Mouse (Mus musculus) forebrain, embryonic 11.5 days (tissue): ENCODE measurements around the gene Selenok. TPM values are rescaled to one million over a fixed set of nuclear protein-coding genes. Genes with fewer than 3 reads are reported as not detected.

ENCODE experiments used
- ATAC-seq: fragments of 200-750 bp; cut with Nextera tagmentation; replicated peaks from 2 replicates; pipeline ENCODE4 v1.8.0; 2017; ENCODE audit warnings: moderate TSS enrichment; ENCODE audit not compliant: low FRiP score
- DNase-seq: peaks from one replicate; pipeline ENCODE4 v3.0.0-alpha.2; 2017; ENCODE audit warnings: low spot score
- H3K27ac ChIP-seq: fragments of 300-500 bp; sonication (generic); 2 replicates; pipeline ENCODE4 v1.5.1; 2014; ENCODE audit warnings: low read depth, low read length
- H3K27me3 ChIP-seq: fragments of 300-500 bp; sonication (generic); 2 replicates; pipeline ENCODE4 v1.6.1; 2014; ENCODE audit warnings: mild to moderate bottlenecking, low read length, mixed read lengths; ENCODE audit not compliant: control insufficient read depth, insufficient read depth
- H3K36me3 ChIP-seq: fragments of 300-500 bp; sonication (generic); 2 replicates; pipeline ENCODE4 v1.6.1; 2014; ENCODE audit warnings: mild to moderate bottlenecking, low read length, moderate library complexity, mixed read lengths; ENCODE audit not compliant: control insufficient read depth, insufficient read depth
- H3K4me1 ChIP-seq: fragments of 300-500 bp; sonication (generic); replicated peaks from 2 replicates; pipeline ENCODE4 v1.6.1; 2014; ENCODE audit warnings: low read length, mixed read lengths; ENCODE audit not compliant: control insufficient read depth, insufficient read depth
- H3K4me2 ChIP-seq: fragments of 300-500 bp; sonication (generic); 2 replicates; pipeline ENCODE4 v1.6.1; 2014; ENCODE audit warnings: low read depth, mild to moderate bottlenecking, low read length, moderate library complexity, mixed read lengths; ENCODE audit not compliant: severe bottlenecking
- H3K4me3 ChIP-seq: fragments of 300-500 bp; sonication (generic); 2 replicates; pipeline ENCODE4 v1.5.1; 2014; ENCODE audit warnings: low read depth, low read length
- H3K9ac ChIP-seq: fragments of 300-500 bp; sonication (generic); 2 replicates; pipeline ENCODE4 v1.6.1; 2014; ENCODE audit warnings: low read length
- H3K9me3 ChIP-seq: fragments of 300-500 bp; sonication (generic); 2 replicates; pipeline ENCODE4 v1.6.1; 2016; ENCODE audit warnings: low read length, mixed read lengths; ENCODE audit not compliant: control insufficient read depth
- WGBS: fragments of 180-500 bp; shearing (Covaris S2); extraction: QIAGEN DNeasy Blood & Tissue Kit; methylation state at CpG from one replicate; pipeline ENCODE4 v1.1.7; 2014; 5-methylcytosine and 5-hydroxymethylcytosine counted together
- polyA plus RNA-seq: library from polyadenylated mRNA; unstranded; fragments of >200 nt; fragmentation: Nextera tagmentation; extraction: Ambion mirVana; gene quantifications from 2 replicates; pipeline ENCODE4 v1.2.1, GENCODE M21; 2014

Selenok gene
- 230 and 249 TPM in 2 replicates for polyA plus RNA-seq

DNA sequence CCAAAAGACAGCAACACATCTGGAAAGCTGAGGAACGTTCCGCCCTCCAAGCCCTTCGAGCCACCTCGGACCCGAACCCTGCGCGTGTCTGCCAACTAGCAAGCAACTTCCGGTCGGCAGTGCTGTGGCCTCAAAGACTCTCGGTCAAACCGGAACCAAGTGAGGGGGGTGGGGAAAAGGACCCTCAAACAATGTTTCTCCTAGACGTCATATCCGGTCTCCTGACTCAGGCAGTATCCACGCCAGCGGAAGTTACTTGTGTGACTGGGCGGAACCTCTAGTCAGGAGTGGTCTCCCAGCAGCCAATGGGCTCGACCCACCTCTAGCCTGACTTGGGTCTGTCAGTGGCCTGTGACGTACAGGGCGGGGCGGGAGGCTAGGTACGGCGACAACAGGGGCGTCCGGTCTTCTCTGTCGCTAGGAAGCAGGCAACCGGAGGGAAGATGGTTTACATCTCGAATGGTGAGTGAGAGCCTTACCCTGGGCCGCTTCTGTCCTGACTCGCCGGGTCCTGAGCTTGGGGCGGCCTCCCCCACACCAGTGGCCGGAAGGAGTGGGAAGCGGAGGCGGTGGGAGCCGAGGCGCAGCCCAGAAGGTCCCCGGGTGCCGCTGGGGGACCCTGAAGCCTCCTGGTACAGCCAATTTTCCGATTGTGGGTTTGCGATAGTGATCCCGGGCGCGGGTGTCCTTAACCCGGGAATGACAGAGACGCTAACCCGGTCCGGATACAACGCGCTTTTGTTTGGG, at the start of gene Selenok:
Selenok (plus strand) TSS at position 234 of the 747 bp plus-strand sequence.
- Histone ChIP-seq H3K27ac (peak within 1 kb of the TSS; percentile 57; the same call in 1 of the 2 replicates), H3K9ac (peak within 1 kb of the TSS; percentile 82), H3K4me2 (peak within 1 kb of the TSS; percentile 69), H3K4me3 (peak within 1 kb of the TSS; percentile 84), H3K4me1 (peaks cover 4% of the 10 kb centered on the region; the same call in 1 of the 2 replicates), H3K9me3 (no peaks in the 10 kb centered on the region), H3K36me3 (no peaks in the 10 kb centered on the region; the same call in 1 of the 2 replicates), H3K27me3 (no peaks in the 10 kb centered on the region)
- ATAC-seq (peak; percentile 100), DNase-seq (peak; percentile 96)
- under 1% methylated on average over 49 of the region's 49 CpGs for WGBS

- H3K4me2 ChIP-seq, result no peak overlapping the region
- 81% methylated on average over 4 of the region's 4 CpGs for WGBS
- DNase-seq (no peak), ATAC-seq (no peak)
- H3K9ac ChIP-seq, result no peak overlapping the region
- no peak overlapping the region for H3K4me3 ChIP-seq
- H3K27ac ChIP-seq, result no peak overlapping the region
- no peaks in the 10 kb centered on the region for H3K27me3 ChIP-seq
- H3K9me3 ChIP-seq, result no peaks in the 10 kb centered on the region; the same call in 1 of the 2 replicates
- no peaks in the 10 kb centered on the region for H3K36me3 ChIP-seq
- H3K4me1 ChIP-seq, result no peaks in the 10 kb centered on the region
Observed at GRCm38 (mm10) chr14:29928966-29929365, 39.1 kb upstream of the Selenok start.

GRCm38 (mm10) chr14:29935516-29935915, 32.6 kb upstream of the Selenok start:
- DNase-seq (no peak), ATAC-seq (no peak)
- no peak overlapping the region for H3K9ac ChIP-seq
- no peaks in the 10 kb centered on the region for H3K27me3 ChIP-seq
- no peaks in the 10 kb centered on the region for H3K9me3 ChIP-seq
- no peak overlapping the region for H3K4me3 ChIP-seq
- no peaks in the 10 kb centered on the region for H3K36me3 ChIP-seq
- H3K4me2 ChIP-seq, result no peak overlapping the region
- no peak overlapping the region for H3K27ac ChIP-seq
- H3K4me1 ChIP-seq, result peaks cover 5% of the 10 kb centered on the region; the same call in 1 of the 2 replicates
- WGBS, result 84% methylated on average over 5 of the region's 5 CpGs

GRCm38 (mm10) chr14:29937466-29937865, 30.6 kb upstream of the Selenok start:
- WGBS, result 92% methylated on average over 15 of the region's 15 CpGs
- H3K4me2 ChIP-seq, result no peak overlapping the region
- no peak overlapping the region for H3K27ac ChIP-seq
- DNase-seq (no peak), ATAC-seq (no peak)
- no peaks in the 10 kb centered on the region for H3K27me3 ChIP-seq
- no peaks in the 10 kb centered on the region for H3K9me3 ChIP-seq
- H3K4me3 ChIP-seq, result no peak overlapping the region
- no peaks in the 10 kb centered on the region for H3K36me3 ChIP-seq
- H3K9ac ChIP-seq, result no peak overlapping the region
- peaks cover 5% of the 10 kb centered on the region; the same call in 1 of the 2 replicates for H3K4me1 ChIP-seq

GRCm38 (mm10) chr14:29939600-29940312, 28.4 kb upstream of the Selenok start:
- H3K36me3 ChIP-seq, result no peaks in the 10 kb centered on the region
- no peaks in the 10 kb centered on the region for H3K9me3 ChIP-seq
- ATAC-seq (no peak), DNase-seq (no peak)
- peak overlapping the region; percentile 21; the same call in 1 of the 2 replicates for H3K4me2 ChIP-seq
- no peak overlapping the region for H3K4me3 ChIP-seq
- WGBS, result 41% methylated on average over 20 of the region's 20 CpGs
- H3K9ac ChIP-seq, result no peak overlapping the region; the same call in 1 of the 2 replicates
- H3K27me3 ChIP-seq, result no peaks in the 10 kb centered on the region
- peaks cover 5% of the 10 kb centered on the region; the same call in 1 of the 2 replicates for H3K4me1 ChIP-seq
- no peak overlapping the region for H3K27ac ChIP-seq

- peak overlapping the region; percentile 15; the same call in 1 of the 2 replicates for H3K4me2 ChIP-seq
- 7% methylated on average over 10 of the region's 10 CpGs for WGBS
- H3K9ac ChIP-seq, result no peak overlapping the region; the same call in 1 of the 2 replicates
- H3K9me3 ChIP-seq, result no peaks in the 10 kb centered on the region
- no peaks in the 10 kb centered on the region for H3K27me3 ChIP-seq
- H3K4me1 ChIP-seq, result peaks cover 5% of the 10 kb centered on the region; the same call in 1 of the 2 replicates
- H3K4me3 ChIP-seq, result no peak overlapping the region
- DNase-seq (peak; percentile 49), ATAC-seq (no peak)
- no peaks in the 10 kb centered on the region for H3K36me3 ChIP-seq
- no peak overlapping the region for H3K27ac ChIP-seq
Observed at GRCm38 (mm10) chr14:29940313-29940812, 27.7 kb upstream of the Selenok start.

GRCm38 (mm10) chr14:29940877-29941276, 27.2 kb upstream of the Selenok start:
- Histone ChIP-seq H3K36me3 (no peaks in the 10 kb centered on the region), H3K4me2 (no peak overlapping the region), H3K4me3 (no peak overlapping the region), H3K9ac (no peak overlapping the region), H3K9me3 (no peaks in the 10 kb centered on the region), H3K27me3 (no peaks in the 10 kb centered on the region), H3K4me1 (peaks cover 5% of the 10 kb centered on the region; the same call in 1 of the 2 replicates), H3K27ac (no peak overlapping the region)
- ATAC-seq, result no peak
- 21% methylated on average over 2 of the region's 2 CpGs for WGBS
- peak; percentile 52 for DNase-seq

- Histone ChIP-seq H3K27ac (no peak overlapping the region), H3K4me3 (no peak overlapping the region), H3K9me3 (no peaks in the 10 kb centered on the region), H3K27me3 (no peaks in the 10 kb centered on the region), H3K4me1 (no peaks in the 10 kb centered on the region), H3K36me3 (no peaks in the 10 kb centered on the region), H3K9ac (no peak overlapping the region), H3K4me2 (no peak overlapping the region)
- WGBS, result 79% methylated on average over 5 of the region's 5 CpGs
- ATAC-seq, result no peak
- no peak for DNase-seq
Observed at GRCm38 (mm10) chr14:29946761-29947309, 21.3 kb upstream of the Selenok start.
